In genomic region chr13:45732590-45732989, GRCm38 (mm10) we compare ENCODE assay signal across 18 mouse cellular contexts.
"Had no signal": no experiment of that assay in that cellular context is flagged by ENCODE, and none has a peak within 500 bp of the region (broad histone marks: within the 10 kb centered on the region; RNA-seq: fewer than 3 reads in every experiment).

No protein-coding gene starts in this region.

- H3K36me3 ChIP-seq: midbrain, embryonic 10.5 days; midbrain, embryonic 12.5 days had no signal

- DNase-seq: lung, embryonic 14.5 days; lung, postnatal 10 days; lung, postnatal 4 days; midbrain, embryonic 14.5 days; retina, postnatal 1 day; right cerebral cortex, adult 18-20 months; right cerebral cortex, postnatal 25 days; right cerebral cortex, postnatal 4 days; spleen, adult 18-20 months; thymus, adult 18-20 months; thymus, postnatal 14 days; thymus, postnatal 36 days had no signal

- H3K9ac ChIP-seq: lung, embryonic 14.5 days; midbrain, embryonic 12.5 days; neural tube, embryonic 13.5 days; neural tube, embryonic 15.5 days had no signal

- H3K27ac ChIP-seq: midbrain, embryonic 10.5 days; midbrain, embryonic 12.5 days; neural tube, embryonic 13.5 days; neural tube, embryonic 15.5 days had no signal

- ATAC-seq: midbrain, embryonic 16.5 days had no signal

- H3K27me3 ChIP-seq: midbrain, embryonic 12.5 days; neural tube, embryonic 13.5 days; neural tube, embryonic 15.5 days had no signal

- H3K4me3 ChIP-seq: midbrain, embryonic 10.5 days; midbrain, embryonic 12.5 days; myocyte; neural tube, embryonic 13.5 days; neural tube, embryonic 15.5 days had no signal

- H3K4me2 ChIP-seq: lung, embryonic 14.5 days; midbrain, embryonic 12.5 days; neural tube, embryonic 13.5 days; neural tube, embryonic 15.5 days had no signal

- H3K4me1 ChIP-seq: midbrain, embryonic 10.5 days; midbrain, embryonic 12.5 days had no signal

- H3K9me3 ChIP-seq: midbrain, embryonic 10.5 days; midbrain, embryonic 12.5 days; neural tube, embryonic 13.5 days; neural tube, embryonic 15.5 days had no signal
